Mouse (Mus musculus) c-Kit-positive CD71-negative TER-119-negative erythroid progenitor cells, embryonic 14.5 days (primary cell): ENCODE data around the gene Atp6v0d1.
"Not testable (repeated sequence)": the region's sequence is repeated elsewhere in the genome, so short reads cannot be mapped to it uniquely, and the experiment has no call there.

Experiments
- DNase-seq: peaks from one replicate; pipeline ENCODE4 v3.0.0-alpha.2; 2013; ENCODE audit warnings: low read depth

Atp6v0d1 gene

GRCm38 (mm10) chr8:105574741-105575140, 8.9 kb upstream of the Atp6v0d1 start:
- no peak for DNase-seq

DNA sequence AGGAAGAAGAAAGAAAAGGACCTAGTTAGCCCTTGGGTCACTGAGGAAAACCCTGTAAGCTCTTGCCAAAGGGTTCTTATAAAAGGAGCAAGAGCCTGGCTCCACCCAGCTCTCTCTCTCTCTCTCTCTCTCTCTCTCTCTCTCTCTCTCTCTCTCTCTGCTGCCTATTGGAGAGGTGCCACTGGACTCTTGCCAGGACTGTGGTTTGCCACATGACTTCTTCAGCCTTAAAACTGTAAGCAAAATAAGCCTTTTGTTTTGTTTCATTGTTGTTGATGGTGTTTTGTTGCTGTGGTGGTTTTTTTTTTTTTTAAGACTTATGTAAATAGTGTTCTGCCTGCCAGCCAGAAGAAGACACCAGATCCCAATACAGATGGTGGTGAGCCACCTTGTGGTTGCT, 7.6 kb upstream of the Atp6v0d1 start:
- no peak for DNase-seq

DNA sequence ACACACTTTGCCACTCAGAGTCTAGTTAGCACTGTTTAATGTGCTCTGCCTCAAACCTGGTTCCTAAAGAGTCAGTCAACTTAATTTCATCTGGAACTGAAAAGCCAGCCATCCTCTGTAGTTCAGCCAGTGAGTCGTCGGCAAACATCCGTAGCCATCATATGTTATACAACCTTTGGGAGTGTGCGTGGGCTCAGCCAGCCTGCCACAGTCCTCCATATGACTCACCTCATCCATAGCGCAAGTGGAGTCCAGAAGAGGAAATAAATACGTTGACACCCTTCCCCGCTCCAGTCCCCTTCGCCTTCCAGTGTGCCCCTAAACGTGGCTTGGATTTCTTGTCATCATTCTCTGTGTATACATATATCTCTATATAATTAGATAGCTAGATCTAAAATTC, 6.0 kb upstream of the Atp6v0d1 start:
- no peak for DNase-seq

- no peak for DNase-seq
These were observed 1.1 kb upstream of the Atp6v0d1 start for GRCm38 (mm10) chr8:105566703-105567595.

DNA sequence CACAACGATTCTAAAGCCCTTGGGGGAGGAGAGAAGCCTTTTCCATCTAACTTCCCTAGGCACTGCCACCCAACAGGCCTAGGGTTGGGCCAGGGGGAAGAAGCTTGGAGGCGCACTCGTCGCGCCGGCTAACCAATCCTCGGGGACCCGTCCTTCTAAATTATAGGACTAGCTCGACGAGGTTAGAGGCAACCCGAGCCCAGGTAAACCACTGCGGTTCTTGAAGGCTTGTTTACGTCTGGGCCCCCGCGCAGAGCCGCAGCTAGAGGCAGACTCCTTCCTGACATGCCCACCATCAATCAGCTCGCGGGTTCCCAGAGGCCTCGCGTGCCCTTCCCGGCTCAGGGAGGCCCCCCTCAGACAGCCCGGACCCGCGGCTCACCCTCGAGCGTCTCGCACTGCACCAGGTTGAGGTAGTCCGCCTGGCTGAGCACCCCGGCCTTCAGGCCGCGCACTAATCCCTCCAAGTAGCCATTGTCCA, 406 bp downstream of the Atp6v0d1 start:
- DNase-seq = no peak

- DNase-seq = not testable (repeated sequence)
These were observed 1.1 kb downstream of the Atp6v0d1 start for GRCm38 (mm10) chr8:105564573-105565229.

GRCm38 (mm10) chr8:105563871-105564270, 2.0 kb downstream of the Atp6v0d1 start:
- no peak for DNase-seq

DNA sequence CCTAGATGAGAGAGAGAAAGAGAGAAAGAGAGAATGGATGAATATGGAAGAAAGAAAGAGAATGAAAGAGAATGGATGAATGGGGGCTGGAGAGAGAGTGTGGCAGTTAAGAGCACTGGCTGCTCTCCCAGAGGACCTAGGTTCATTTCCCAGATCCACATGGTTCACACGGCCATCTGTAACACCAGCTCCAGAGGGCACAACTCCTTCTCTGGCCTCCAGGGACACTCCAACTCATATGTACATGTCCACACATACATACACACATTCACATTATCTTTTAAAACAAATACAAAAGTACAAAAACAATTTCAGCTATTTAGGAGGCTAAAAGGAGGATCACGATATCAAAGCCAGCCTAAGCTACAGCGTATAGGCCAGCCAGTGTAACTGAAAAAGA, 3.0 kb downstream of the Atp6v0d1 start:
- no peak for DNase-seq

DNA sequence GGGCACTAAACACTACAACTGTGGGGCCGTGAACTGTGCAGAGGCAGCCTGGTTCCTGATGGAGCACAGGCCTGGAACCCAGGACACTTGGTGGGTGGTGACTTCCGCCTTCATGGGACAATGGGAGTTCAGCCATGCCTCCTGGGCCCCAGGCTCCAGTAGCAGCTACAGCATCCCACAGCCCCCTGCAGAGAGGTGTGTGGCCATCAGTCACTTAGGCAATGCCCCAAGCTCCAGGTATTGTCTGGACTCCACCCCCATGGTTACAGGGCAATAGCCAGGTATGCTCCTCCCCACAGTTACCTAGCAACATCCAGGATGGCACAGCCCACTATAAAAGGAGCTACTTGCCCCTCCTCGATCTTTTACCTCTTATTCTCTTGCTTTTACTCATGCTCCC, 10.6 kb downstream of the Atp6v0d1 start:
- DNase-seq = no peak

- peak; percentile 61 for DNase-seq
These were observed 11.8 kb downstream of the Atp6v0d1 start for GRCm38 (mm10) chr8:105554087-105554486.

GRCm38 (mm10) chr8:105552824-105553223, 13.0 kb downstream of the Atp6v0d1 start:
- DNase-seq = no peak

DNA sequence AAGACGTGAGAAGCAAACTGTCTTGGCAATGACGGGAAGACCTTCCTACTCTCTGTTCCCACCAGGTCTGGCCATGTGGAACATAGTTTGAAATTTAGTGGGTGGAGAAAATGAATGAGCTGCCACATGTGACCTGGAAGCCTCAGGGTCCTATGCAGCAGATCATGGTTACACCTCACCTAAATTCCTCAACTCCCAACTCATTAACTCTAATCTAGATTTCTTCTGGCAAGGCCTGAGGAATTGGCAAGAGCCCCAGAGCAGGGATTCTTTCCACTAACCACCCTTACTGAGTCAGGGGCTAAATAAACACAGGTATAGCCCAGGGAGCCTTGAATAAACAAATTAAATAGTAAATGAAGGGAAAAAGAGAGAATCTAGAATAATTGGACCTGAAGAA, 13.8 kb downstream of the Atp6v0d1 start:
- no peak for DNase-seq

- DNase-seq = no peak
These were observed 15.8 kb downstream of the Atp6v0d1 start for GRCm38 (mm10) chr8:105550083-105550482.

DNA sequence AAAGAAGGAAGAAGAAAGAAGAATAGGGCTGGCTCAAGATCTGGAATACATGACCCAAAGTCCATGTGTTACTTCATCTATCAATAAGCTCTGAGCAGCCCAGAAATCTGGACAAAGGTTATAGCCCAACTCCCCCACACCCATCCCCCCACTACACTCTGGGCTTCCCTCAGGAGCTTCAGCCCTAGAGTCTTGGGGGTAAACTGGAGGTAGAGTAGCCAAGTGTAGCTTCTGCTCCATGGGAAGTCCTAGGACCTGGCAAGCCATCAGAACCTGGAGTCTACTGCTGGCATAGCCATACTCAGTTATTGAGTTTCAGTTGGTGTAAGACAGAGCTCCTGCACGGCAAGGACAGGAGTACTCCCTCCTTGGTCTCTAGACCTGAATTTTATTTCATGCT, 16.3 kb downstream of the Atp6v0d1 start:
- DNase-seq = no peak

DNA sequence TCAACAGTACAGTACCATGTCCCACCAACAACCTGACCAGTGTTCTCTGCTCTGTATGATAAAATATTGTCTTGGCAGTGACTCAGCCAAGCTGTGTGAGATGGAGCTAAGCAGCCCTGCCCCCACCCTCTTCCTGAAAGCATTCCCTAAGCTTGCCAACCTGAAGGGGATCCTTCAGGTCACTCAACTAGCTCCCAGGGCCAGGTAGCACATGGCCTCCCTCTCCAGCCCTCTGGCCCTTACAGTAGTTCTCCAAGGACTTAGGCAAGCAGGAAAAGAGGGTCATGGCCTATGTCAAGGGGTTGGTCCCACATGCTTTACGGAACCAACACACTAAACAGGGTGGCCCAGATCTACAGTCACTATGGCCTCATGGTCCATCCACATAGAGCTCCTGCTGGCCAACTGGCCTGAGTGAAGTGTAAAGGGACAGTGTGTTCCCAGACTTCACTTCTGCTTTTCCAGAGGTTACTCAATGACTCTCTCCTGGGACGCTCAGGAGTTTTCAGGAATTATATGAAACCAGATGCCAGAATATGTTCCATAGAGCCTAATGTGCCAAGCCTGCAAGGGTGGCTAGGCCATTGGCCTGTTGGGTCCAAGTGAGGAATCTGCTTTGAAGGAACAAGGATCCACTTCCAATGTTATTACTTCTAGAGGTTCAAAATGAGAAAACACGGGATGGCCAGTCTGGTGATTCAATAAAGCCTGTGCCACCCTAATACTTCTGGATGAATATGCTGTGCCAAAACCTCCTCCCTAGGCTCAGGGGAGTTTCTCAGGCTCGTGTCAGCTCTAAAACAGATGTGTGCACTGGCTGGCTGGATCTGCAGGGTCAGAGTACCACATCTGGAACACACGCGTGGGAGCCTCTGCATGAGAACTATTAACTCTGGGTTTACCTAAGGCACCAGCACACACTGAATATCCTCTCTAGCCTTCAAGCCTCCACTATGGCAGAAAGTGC, 19.2 kb downstream of the Atp6v0d1 start:
- DNase-seq = no peak

- DNase-seq = no peak
These were observed 20.6 kb downstream of the Atp6v0d1 start for GRCm38 (mm10) chr8:105545249-105545648.

- no peak for DNase-seq
These were observed 21.2 kb downstream of the Atp6v0d1 start for GRCm38 (mm10) chr8:105544544-105545205.

- no peak for DNase-seq
These were observed 22.1 kb downstream of the Atp6v0d1 start for GRCm38 (mm10) chr8:105543703-105544102.

DNA sequence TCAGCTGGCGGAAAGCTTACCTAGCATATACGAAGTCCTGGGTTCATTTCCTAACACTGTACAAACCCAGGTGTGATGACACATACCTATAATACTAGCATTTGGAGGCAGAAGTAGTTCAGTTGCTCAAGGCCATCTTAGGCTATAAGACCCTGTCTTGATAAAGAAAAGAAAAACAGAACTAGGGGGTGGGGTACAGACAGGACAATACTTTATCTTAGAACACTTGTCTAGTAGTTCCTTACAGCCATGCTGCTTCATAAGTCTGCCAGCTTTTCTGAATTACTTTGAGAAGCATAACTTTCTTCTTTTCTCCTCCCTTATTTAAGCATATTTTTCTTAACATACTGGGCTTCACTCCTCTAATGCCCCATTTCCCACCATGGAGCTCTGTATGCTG, 23.0 kb downstream of the Atp6v0d1 start:
- no peak for DNase-seq

GRCm38 (mm10) chr8:105542032-105542656, 23.7 kb downstream of the Atp6v0d1 start:
- no peak for DNase-seq

DNA sequence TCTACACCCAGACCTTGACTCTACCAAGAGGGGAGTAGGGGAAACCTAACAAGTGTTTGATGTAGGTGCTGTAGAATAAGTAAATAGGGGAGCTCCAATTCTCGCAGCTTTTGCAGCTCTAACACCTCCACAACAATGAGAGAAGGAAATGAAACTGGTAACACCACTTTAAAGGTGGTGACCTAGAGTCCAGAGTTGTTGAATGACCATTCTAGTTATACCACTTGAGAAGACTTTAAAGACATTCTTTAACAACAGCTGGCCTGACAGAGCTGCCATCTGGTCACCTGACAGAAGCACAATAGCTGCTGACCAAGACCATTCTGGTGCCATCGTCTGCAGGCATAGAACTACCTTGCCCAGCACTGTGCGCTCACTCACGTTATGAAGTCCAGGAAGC, 26.9 kb downstream of the Atp6v0d1 start:
- DNase-seq = no peak
